Mouse (Mus musculus): ENCODE data around the gene Ykt6. TPM values are rescaled to one million over a fixed set of nuclear protein-coding genes. Genes with fewer than 3 reads are reported as not detected.
A peak's percentile ranks its signal among the peaks of the same experiment; 100 is the strongest.

Ykt6 gene
- total and polyA plus RNA-seq, 3 experiments, result 46.3 to 62.2 (median 53.4) TPM

DNA sequence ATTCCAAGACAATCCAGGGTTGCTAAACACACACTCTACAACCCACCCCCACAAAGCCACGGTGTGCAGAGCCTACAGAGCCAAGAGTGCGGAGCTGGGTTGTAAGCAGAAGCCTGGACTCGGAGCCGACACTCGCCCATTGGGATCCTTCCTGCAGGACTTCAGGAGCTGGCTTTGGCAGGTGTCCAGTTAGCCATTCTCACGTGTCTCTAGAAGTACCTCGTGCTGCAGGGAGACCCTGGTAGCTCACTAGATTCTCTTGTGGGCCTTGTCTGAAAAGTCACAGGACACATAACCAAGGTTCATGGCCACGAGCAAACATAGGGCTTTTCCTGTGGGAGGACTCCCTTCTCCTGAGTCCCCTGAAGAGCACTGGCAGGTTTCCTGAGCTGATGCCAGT lies 42.2 kb upstream of the Ykt6 start:
- H3K4me1 ChIP-seq (ENCODE audit: control insufficient read depth, insufficient read depth, low read length), result peaks cover 6% of the 10 kb centered on the region; the same call in 1 of the 2 replicates
- no peak for DNase-seq
- no peak overlapping the region for H3K9ac ChIP-seq (ENCODE audit: low read depth, low read length)
- H3K27me3 ChIP-seq (ENCODE audit: control insufficient read depth, insufficient read depth, low read length), result no peaks in the 10 kb centered on the region
- intact Hi-C loops (cut with DNase I), result no loop called here
- H3K4me3 ChIP-seq, result no peak overlapping the region
- TF ChIP-seq EP300 (IDR thresholded peaks at IDR 0.05; ENCODE audit: insufficient read depth, low read depth, low read length), result no peak
- TF ChIP-seq POLR2A (IDR thresholded peaks at IDR 0.05; ENCODE audit: insufficient read depth, low read depth, low read length), result no peak
- no peak for TF ChIP-seq CTCF (IDR thresholded peaks at IDR 0.05)
- WGBS, result 39% methylated on average over 8 of the region's 8 CpGs
- H3K36me3 ChIP-seq (ENCODE audit: control insufficient read depth, insufficient read depth, low read length), result no peaks in the 10 kb centered on the region
- no peak overlapping the region for H3K27ac ChIP-seq
- H3K79me2 ChIP-seq (replicated peaks; ENCODE audit: control insufficient read depth, insufficient read depth, low read length), result no peaks in the 10 kb centered on the region

DNA sequence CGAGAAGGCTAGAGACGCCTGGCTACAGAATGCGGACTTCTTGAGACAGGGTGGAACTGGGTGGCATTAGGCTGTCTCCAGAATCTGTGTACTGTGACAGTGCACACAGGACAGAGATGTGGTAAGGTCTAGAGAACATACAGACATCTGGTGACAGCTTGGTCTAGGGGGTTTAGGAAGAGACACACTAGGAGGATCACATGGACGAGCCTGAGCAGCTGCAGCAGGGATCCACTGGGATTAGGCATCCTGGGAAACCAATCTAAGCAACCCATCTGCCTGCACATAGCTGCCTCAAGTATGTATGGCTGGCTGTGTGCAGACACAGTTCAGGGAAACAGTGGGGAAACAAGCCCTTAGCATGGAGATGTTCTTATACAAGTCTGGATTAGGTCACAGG lies 41.6 kb upstream of the Ykt6 start:
- WGBS, result 79% methylated on average over 4 of the region's 4 CpGs
- Histone ChIP-seq H3K36me3 (ENCODE audit: control insufficient read depth, insufficient read depth, low read length) (no peaks in the 10 kb centered on the region), H3K27me3 (ENCODE audit: control insufficient read depth, insufficient read depth, low read length) (no peaks in the 10 kb centered on the region), H3K27ac (no peak overlapping the region; the same call in 1 of the 2 replicates), H3K79me2 (replicated peaks; ENCODE audit: control insufficient read depth, insufficient read depth, low read length) (no peaks in the 10 kb centered on the region), H3K4me1 (ENCODE audit: control insufficient read depth, insufficient read depth, low read length) (peaks cover 6% of the 10 kb centered on the region; the same call in 1 of the 2 replicates), H3K4me3 (no peak overlapping the region), H3K9ac (ENCODE audit: low read depth, low read length) (no peak overlapping the region)
- intact Hi-C loops (cut with DNase I), result loop anchor here (2.0 kb wide), 1 partner anchor 27 kb away; no protein-coding TSS in a partner anchor
- no peak for DNase-seq
- TF ChIP-seq CTCF (IDR thresholded peaks at IDR 0.05), result no peak
- no peak for TF ChIP-seq POLR2A (IDR thresholded peaks at IDR 0.05; ENCODE audit: insufficient read depth, low read depth, low read length)
- no peak for TF ChIP-seq EP300 (IDR thresholded peaks at IDR 0.05; ENCODE audit: insufficient read depth, low read depth, low read length)

GRCm38 (mm10) chr11:5914940-5915339 lies 40.6 kb upstream of the Ykt6 start:
- Histone ChIP-seq H3K9ac (ENCODE audit: low read depth, low read length) (no peak overlapping the region), H3K27me3 (ENCODE audit: control insufficient read depth, insufficient read depth, low read length) (no peaks in the 10 kb centered on the region), H3K36me3 (ENCODE audit: control insufficient read depth, insufficient read depth, low read length) (no peaks in the 10 kb centered on the region), H3K27ac (peak overlapping the region; percentile 65), H3K4me3 (no peak overlapping the region), H3K79me2 (replicated peaks; ENCODE audit: control insufficient read depth, insufficient read depth, low read length) (no peaks in the 10 kb centered on the region), H3K4me1 (ENCODE audit: control insufficient read depth, insufficient read depth, low read length) (peaks cover 6% of the 10 kb centered on the region; the same call in 1 of the 2 replicates)
- 42% methylated on average over 5 of the region's 5 CpGs for WGBS
- DNase-seq, result peak; percentile 33 to 36
- intact Hi-C loops (cut with DNase I), result loop anchor here (2.0 kb wide), 1 partner anchor 28 kb away; no protein-coding TSS in a partner anchor
- TF ChIP-seq POLR2A (IDR thresholded peaks at IDR 0.05; ENCODE audit: insufficient read depth, low read depth, low read length) (no peak), CTCF (IDR thresholded peaks at IDR 0.05) (no peak), EP300 (IDR thresholded peaks at IDR 0.05; ENCODE audit: insufficient read depth, low read depth, low read length) (0 out of 2 replicates have a peak, but pooled peaks have one; percentile 37)

DNA sequence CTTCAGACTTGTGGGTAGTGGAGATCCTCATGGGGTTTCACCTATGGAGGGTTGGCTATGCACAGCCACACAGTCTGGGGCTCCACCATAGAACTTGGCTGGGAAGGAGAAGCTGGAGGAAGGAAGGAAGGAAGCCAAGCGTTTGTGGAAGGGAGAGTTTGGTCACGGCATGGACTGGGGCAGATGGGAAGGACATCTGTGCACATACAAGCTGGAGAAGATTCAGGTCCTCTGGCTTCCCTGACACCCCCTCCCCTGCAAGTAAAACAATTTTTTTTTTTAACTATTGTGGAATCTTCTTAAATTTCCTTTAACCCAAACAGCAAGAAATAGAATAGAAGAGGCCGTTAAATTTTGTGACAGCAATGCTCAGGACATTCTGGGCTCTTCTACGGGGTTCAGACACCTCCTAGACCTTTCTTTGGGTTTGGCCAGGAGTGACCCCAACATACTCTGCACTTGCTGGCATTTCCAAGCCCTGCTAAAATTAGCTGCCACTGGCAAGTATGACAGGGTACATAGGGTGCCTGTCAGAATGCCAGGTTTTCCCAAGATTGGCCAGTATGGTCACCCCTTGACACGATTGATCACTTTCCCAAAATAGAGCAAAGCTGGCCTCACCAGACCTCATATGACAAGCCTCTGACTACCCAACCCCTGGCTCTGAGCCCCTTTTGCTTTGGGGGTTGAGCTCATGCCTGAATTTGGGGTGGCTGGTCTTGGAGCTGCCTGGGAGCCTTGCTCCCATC lies 39.9 kb upstream of the Ykt6 start:
- no peak overlapping the region for H3K9ac ChIP-seq (ENCODE audit: low read depth, low read length)
- no peaks in the 10 kb centered on the region for H3K79me2 ChIP-seq (replicated peaks; ENCODE audit: control insufficient read depth, insufficient read depth, low read length)
- WGBS, result 26% methylated on average over 5 of the region's 5 CpGs
- peak; percentile 59 to 73 for DNase-seq
- peak overlapping the region; percentile 65 for H3K27ac ChIP-seq
- no peaks in the 10 kb centered on the region for H3K27me3 ChIP-seq (ENCODE audit: control insufficient read depth, insufficient read depth, low read length)
- H3K4me3 ChIP-seq, result no peak overlapping the region
- H3K4me1 ChIP-seq (ENCODE audit: control insufficient read depth, insufficient read depth, low read length), result peaks cover 6% of the 10 kb centered on the region; the same call in 1 of the 2 replicates
- intact Hi-C loops (cut with DNase I), result loop anchor here (2.0 kb wide), 1 partner anchor 29 kb away; no protein-coding TSS in a partner anchor
- TF ChIP-seq POLR2A (IDR thresholded peaks at IDR 0.05; ENCODE audit: insufficient read depth, low read depth, low read length) (no peak), CTCF (IDR thresholded peaks at IDR 0.05) (no peak), EP300 (IDR thresholded peaks at IDR 0.05; ENCODE audit: insufficient read depth, low read depth, low read length) (peak; percentile 66; the same call in 1 of the 2 replicates)
- H3K36me3 ChIP-seq (ENCODE audit: control insufficient read depth, insufficient read depth, low read length), result no peaks in the 10 kb centered on the region

DNA sequence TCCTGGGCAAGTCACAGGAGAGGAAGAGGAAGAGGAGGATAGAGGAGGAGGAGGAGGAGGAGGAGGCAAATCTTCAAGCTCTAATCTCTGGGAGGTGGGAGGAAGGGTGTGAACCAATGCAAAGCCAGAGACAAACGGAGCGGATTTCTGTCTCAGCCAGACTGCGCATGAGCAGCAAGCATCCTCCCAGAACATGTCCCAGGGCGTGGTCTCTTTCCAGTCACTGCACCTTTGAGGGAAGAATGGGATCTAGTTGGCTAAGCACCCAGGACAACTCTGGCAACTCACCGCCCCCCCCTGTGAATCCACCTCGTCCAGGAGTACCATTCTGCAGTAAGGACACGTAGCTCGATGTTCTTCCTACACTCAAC lies 39.3 kb upstream of the Ykt6 start:
- WGBS, result 38% methylated on average over 8 of the region's 8 CpGs
- Histone ChIP-seq H3K27ac (peak overlapping the region; percentile 65), H3K79me2 (replicated peaks; ENCODE audit: control insufficient read depth, insufficient read depth, low read length) (no peaks in the 10 kb centered on the region), H3K4me1 (ENCODE audit: control insufficient read depth, insufficient read depth, low read length) (peaks cover 6% of the 10 kb centered on the region; the same call in 1 of the 2 replicates), H3K9ac (ENCODE audit: low read depth, low read length) (peak overlapping the region; percentile 29; the same call in 1 of the 2 replicates), H3K27me3 (ENCODE audit: control insufficient read depth, insufficient read depth, low read length) (no peaks in the 10 kb centered on the region), H3K4me3 (no peak overlapping the region), H3K36me3 (ENCODE audit: control insufficient read depth, insufficient read depth, low read length) (no peaks in the 10 kb centered on the region)
- peak in 1 of 2 experiments; percentile 54 for DNase-seq
- peak; percentile 35; the same call in 1 of the 2 replicates for TF ChIP-seq EP300 (IDR thresholded peaks at IDR 0.05; ENCODE audit: insufficient read depth, low read depth, low read length)
- TF ChIP-seq CTCF (IDR thresholded peaks at IDR 0.05), result no peak
- peak; percentile 43; the same call in 1 of the 2 replicates for TF ChIP-seq POLR2A (IDR thresholded peaks at IDR 0.05; ENCODE audit: insufficient read depth, low read depth, low read length)
- intact Hi-C loops (cut with DNase I), result no loop called here

GRCm38 (mm10) chr11:5918111-5918510 lies 37.4 kb upstream of the Ykt6 start:
- TF ChIP-seq CTCF (IDR thresholded peaks at IDR 0.05) (no peak), EP300 (IDR thresholded peaks at IDR 0.05; ENCODE audit: insufficient read depth, low read depth, low read length) (no peak)
- Histone ChIP-seq H3K4me3 (no peak overlapping the region), H3K27me3 (ENCODE audit: control insufficient read depth, insufficient read depth, low read length) (no peaks in the 10 kb centered on the region), H3K9ac (ENCODE audit: low read depth, low read length) (no peak overlapping the region), H3K27ac (no peak overlapping the region), H3K36me3 (ENCODE audit: control insufficient read depth, insufficient read depth, low read length) (no peaks in the 10 kb centered on the region), H3K4me1 (ENCODE audit: control insufficient read depth, insufficient read depth, low read length) (peaks cover 4% of the 10 kb centered on the region; the same call in 1 of the 2 replicates), H3K79me2 (replicated peaks; ENCODE audit: control insufficient read depth, insufficient read depth, low read length) (no peaks in the 10 kb centered on the region)
- WGBS, result 65% methylated on average over 2 of the region's 2 CpGs
- no peak for DNase-seq
- intact Hi-C loops (cut with DNase I), result no loop called here
